Mouse (Mus musculus): ENCODE data around the gene Wdr1. TPM values are rescaled to one million over a fixed set of nuclear protein-coding genes. Genes with fewer than 3 reads are reported as not detected.

The Wdr1 gene
- polyA plus RNA-seq, 1 experiment from 2014 or later = 174 TPM

DNA sequence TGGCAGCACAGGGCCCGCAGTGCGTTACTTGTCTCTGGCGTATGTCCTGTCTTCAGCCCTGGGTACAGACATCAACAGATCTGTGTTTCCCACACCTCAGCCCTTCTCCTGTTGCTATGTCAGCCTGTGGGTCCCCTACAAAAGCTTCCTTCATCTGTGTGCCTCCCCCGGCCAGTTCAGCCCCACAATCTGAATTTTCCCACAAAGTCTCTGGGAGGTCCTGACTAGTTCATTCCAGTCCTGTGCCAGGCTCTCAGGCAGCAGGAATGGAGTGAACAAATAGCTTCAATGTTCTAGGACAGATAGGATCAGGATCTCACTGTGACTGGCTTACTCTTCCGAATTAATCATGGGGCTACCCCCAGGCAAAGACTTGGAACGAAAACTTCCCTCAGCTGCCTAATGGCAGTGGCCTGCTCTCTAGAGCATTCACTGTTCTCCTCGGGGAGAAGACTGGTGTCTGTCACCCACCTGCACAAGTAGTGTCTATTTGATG, 63.7 kb downstream of the Wdr1 start:
- Histone ChIP-seq H3K27ac (replicated peaks) (no peak overlapping the region), H3K36me3 (ENCODE audit: control insufficient read depth, insufficient read depth, low read length) (no peaks in the 10 kb centered on the region), H3K9me3 (ENCODE audit: control insufficient read depth, low read length) (no peaks in the 10 kb centered on the region), H3K9ac (ENCODE audit: low read length) (no peak overlapping the region), H3K27me3 (ENCODE audit: control insufficient read depth, insufficient read depth, low read length) (no peaks in the 10 kb centered on the region), H3K4me1 (replicated peaks; ENCODE audit: control insufficient read depth, insufficient read depth) (no peaks in the 10 kb centered on the region), H3K4me2 (replicated peaks; ENCODE audit: low read depth) (no peak overlapping the region), H3K4me3 (ENCODE audit: low read depth, low read length) (no peak overlapping the region)
- 73% methylated on average over 7 of the region's 7 CpGs for WGBS
- DNase-seq (ENCODE audit: low spot score) = no peak
- no peak for ATAC-seq (ENCODE audit: low FRiP score, low TSS enrichment)
- TF ChIP-seq EP300 (optimal IDR thresholded peaks at IDR 0.05) (no peak), CTCF (IDR thresholded peaks at IDR 0.05; ENCODE audit: low read depth) (no peak)

DNA sequence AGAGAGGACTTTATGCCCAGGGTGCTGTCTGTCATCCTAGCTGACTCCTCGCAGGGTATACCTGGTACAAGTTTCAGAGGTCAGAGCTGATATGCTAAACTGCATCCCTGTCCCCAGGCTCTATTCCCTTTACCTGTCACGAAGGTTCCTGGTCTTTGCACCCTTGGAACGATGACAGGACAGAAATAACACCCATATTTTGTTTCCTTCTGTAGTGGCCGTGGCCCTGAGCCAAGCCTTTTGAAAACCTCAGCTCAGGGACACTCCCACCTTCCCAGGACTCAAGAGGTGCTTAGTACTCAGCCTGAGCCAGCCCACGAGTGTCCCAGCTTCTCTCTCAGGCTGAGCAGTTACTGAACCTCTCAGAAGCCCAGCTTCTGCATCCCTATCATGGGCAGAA, 64.5 kb downstream of the Wdr1 start:
- WGBS = 45% methylated on average over 5 of the region's 5 CpGs
- H3K27me3 ChIP-seq (ENCODE audit: control insufficient read depth, insufficient read depth, low read length) = no peaks in the 10 kb centered on the region
- no peak overlapping the region for H3K4me3 ChIP-seq (ENCODE audit: low read depth, low read length)
- no peak overlapping the region for H3K27ac ChIP-seq (replicated peaks)
- H3K9ac ChIP-seq (ENCODE audit: low read length) = no peak overlapping the region
- DNase-seq (ENCODE audit: low spot score) (peak; percentile 43), ATAC-seq (ENCODE audit: low FRiP score, low TSS enrichment) (peak; percentile 58; the same call in 1 of the 2 replicates)
- H3K9me3 ChIP-seq (ENCODE audit: control insufficient read depth, low read length) = no peaks in the 10 kb centered on the region
- H3K36me3 ChIP-seq (ENCODE audit: control insufficient read depth, insufficient read depth, low read length) = no peaks in the 10 kb centered on the region
- no peak for TF ChIP-seq EP300 (optimal IDR thresholded peaks at IDR 0.05)
- TF ChIP-seq CTCF (IDR thresholded peaks at IDR 0.05; ENCODE audit: low read depth) = no peak
- no peaks in the 10 kb centered on the region for H3K4me1 ChIP-seq (replicated peaks; ENCODE audit: control insufficient read depth, insufficient read depth)
- no peak overlapping the region for H3K4me2 ChIP-seq (replicated peaks; ENCODE audit: low read depth)

DNA sequence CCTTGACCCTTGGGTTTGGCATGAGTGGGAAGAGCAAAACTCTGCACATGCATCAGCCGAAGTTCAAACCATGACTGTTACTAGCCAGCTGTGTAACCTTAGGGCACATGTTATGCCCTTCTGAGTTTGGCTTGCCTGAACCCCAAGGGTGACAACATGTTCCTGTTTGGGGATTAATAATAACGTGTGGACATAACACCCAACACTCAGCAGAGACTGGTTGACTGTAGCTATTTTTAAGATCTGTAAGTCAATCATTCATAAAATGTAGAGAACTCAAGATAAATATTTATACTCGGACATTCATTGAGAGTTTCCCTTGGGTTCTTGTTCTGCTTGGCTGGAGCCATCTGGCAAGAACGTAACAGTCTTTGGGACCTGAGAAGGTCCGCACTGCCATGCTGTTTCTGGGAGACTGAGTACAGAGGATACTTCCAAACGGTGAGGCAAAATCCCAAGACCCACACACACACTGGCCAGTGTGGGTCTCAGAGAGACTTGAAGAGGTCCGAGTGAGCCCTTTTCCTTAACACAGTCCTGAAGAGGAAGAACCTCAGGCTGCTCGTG, 66.4 kb downstream of the Wdr1 start:
- no peak overlapping the region for H3K27ac ChIP-seq (replicated peaks)
- no peaks in the 10 kb centered on the region for H3K27me3 ChIP-seq (ENCODE audit: control insufficient read depth, insufficient read depth, low read length)
- H3K4me2 ChIP-seq (replicated peaks; ENCODE audit: low read depth) = no peak overlapping the region
- DNase-seq (ENCODE audit: low spot score) (no peak), ATAC-seq (ENCODE audit: low FRiP score, low TSS enrichment) (no peak)
- H3K36me3 ChIP-seq (ENCODE audit: control insufficient read depth, insufficient read depth, low read length) = no peaks in the 10 kb centered on the region
- TF ChIP-seq EP300 (optimal IDR thresholded peaks at IDR 0.05) (no peak), CTCF (IDR thresholded peaks at IDR 0.05; ENCODE audit: low read depth) (no peak)
- no peaks in the 10 kb centered on the region for H3K9me3 ChIP-seq (ENCODE audit: control insufficient read depth, low read length)
- H3K4me1 ChIP-seq (replicated peaks; ENCODE audit: control insufficient read depth, insufficient read depth) = no peaks in the 10 kb centered on the region
- H3K9ac ChIP-seq (ENCODE audit: low read length) = no peak overlapping the region
- 55% methylated on average over 8 of the region's 8 CpGs for WGBS
- H3K4me3 ChIP-seq (ENCODE audit: low read depth, low read length) = no peak overlapping the region

DNA sequence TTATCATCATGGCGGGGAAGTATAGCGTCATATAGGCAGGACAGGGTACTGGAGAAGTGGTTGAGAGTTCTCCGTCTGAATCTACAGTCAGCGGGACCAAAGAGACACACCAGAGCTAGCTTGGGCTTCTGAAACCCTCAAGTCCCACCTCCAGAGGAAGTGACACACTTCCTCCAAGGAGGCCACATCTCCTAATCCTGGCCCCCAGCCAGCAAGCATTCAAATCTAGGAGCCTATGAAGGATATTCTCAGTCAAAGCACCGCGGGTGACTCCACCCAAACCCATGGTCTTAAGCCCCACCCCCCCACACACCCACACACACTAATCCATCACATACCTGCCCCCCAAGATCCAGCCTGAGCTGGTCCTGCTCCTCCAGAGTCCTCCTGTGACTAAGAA, 69.1 kb downstream of the Wdr1 start:
- WGBS = 86% methylated on average over 6 of the region's 6 CpGs
- H3K4me2 ChIP-seq (replicated peaks; ENCODE audit: low read depth) = no peak overlapping the region
- H3K4me1 ChIP-seq (replicated peaks; ENCODE audit: control insufficient read depth, insufficient read depth) = no peaks in the 10 kb centered on the region
- no peak overlapping the region for H3K4me3 ChIP-seq (ENCODE audit: low read depth, low read length)
- DNase-seq (ENCODE audit: low spot score) (no peak), ATAC-seq (ENCODE audit: low FRiP score, low TSS enrichment) (no peak)
- H3K9ac ChIP-seq (ENCODE audit: low read length) = no peak overlapping the region
- no peak overlapping the region for H3K27ac ChIP-seq (replicated peaks)
- TF ChIP-seq EP300 (optimal IDR thresholded peaks at IDR 0.05) = no peak
- no peak for TF ChIP-seq CTCF (IDR thresholded peaks at IDR 0.05; ENCODE audit: low read depth)
- H3K9me3 ChIP-seq (ENCODE audit: control insufficient read depth, low read length) = no peaks in the 10 kb centered on the region
- H3K27me3 ChIP-seq (ENCODE audit: control insufficient read depth, insufficient read depth, low read length) = no peaks in the 10 kb centered on the region
- no peaks in the 10 kb centered on the region for H3K36me3 ChIP-seq (ENCODE audit: control insufficient read depth, insufficient read depth, low read length)

DNA sequence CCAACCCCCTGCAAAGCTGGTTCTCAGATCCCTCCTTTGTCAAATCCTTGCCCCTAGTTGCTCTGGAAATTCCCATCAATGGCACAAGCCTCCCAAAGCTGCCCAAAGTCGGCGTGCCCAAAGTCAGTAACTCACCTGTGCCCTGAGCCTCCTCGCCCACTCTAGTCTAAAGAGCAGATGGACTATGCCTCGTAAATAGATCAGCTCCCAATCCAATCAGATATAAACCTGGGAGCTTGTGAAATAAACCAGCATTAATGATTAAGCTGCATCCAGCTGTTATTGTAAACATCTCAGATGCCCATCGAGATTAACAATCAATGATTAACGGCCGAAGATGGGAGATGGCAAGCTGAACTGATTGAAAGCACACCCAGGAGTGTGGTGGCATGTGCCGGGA, 71.3 kb downstream of the Wdr1 start:
- H3K27ac ChIP-seq (replicated peaks) = no peak overlapping the region
- no peak for ATAC-seq (ENCODE audit: low FRiP score, low TSS enrichment)
- no peak for DNase-seq (ENCODE audit: low spot score)
- TF ChIP-seq CTCF (IDR thresholded peaks at IDR 0.05; ENCODE audit: low read depth) = no peak
- no peak for TF ChIP-seq EP300 (optimal IDR thresholded peaks at IDR 0.05)
- no peaks in the 10 kb centered on the region for H3K4me1 ChIP-seq (replicated peaks; ENCODE audit: control insufficient read depth, insufficient read depth)
- no peak overlapping the region for H3K4me3 ChIP-seq (ENCODE audit: low read depth, low read length)
- no peaks in the 10 kb centered on the region for H3K36me3 ChIP-seq (ENCODE audit: control insufficient read depth, insufficient read depth, low read length)
- no peak overlapping the region for H3K9ac ChIP-seq (ENCODE audit: low read length)
- H3K4me2 ChIP-seq (replicated peaks; ENCODE audit: low read depth) = no peak overlapping the region
- H3K27me3 ChIP-seq (ENCODE audit: control insufficient read depth, insufficient read depth, low read length) = no peaks in the 10 kb centered on the region
- WGBS = 73% methylated on average over 8 of the region's 8 CpGs
- H3K9me3 ChIP-seq (ENCODE audit: control insufficient read depth, low read length) = no peaks in the 10 kb centered on the region

DNA sequence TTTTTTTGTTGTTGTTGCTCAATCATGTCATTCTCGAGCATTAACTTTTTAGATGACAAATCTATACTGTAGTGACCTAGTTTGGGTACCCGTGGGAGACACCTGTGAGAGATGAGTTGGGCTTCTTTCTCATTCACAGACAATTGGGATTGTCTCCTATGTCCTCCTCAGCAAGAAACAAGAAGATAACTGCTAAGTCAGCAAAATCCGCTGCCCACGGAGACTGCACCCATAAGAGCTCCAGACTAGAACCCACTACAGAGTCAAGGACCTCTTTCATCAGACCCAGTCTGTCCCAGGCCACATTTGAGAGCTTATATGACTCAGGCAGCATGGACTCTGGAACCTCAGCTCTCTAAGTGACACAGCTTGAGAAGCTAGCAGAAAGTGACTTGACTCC, 73.3 kb downstream of the Wdr1 start:
- 88% methylated on average over 4 of the region's 4 CpGs for WGBS
- Histone ChIP-seq H3K4me3 (ENCODE audit: low read depth, low read length) (no peak overlapping the region), H3K4me1 (replicated peaks; ENCODE audit: control insufficient read depth, insufficient read depth) (no peaks in the 10 kb centered on the region), H3K9ac (ENCODE audit: low read length) (no peak overlapping the region), H3K27me3 (ENCODE audit: control insufficient read depth, insufficient read depth, low read length) (no peaks in the 10 kb centered on the region), H3K4me2 (replicated peaks; ENCODE audit: low read depth) (no peak overlapping the region), H3K27ac (replicated peaks) (no peak overlapping the region), H3K9me3 (ENCODE audit: control insufficient read depth, low read length) (no peaks in the 10 kb centered on the region), H3K36me3 (ENCODE audit: control insufficient read depth, insufficient read depth, low read length) (no peaks in the 10 kb centered on the region)
- DNase-seq (ENCODE audit: low spot score) = no peak
- no peak for TF ChIP-seq CTCF (IDR thresholded peaks at IDR 0.05; ENCODE audit: low read depth)
- TF ChIP-seq EP300 (optimal IDR thresholded peaks at IDR 0.05) = no peak
- no peak for ATAC-seq (ENCODE audit: low FRiP score, low TSS enrichment)

All from stomach, postnatal 0 days (tissue).